Mouse (Mus musculus): ENCODE results near the gene C1qbp.

DNA sequence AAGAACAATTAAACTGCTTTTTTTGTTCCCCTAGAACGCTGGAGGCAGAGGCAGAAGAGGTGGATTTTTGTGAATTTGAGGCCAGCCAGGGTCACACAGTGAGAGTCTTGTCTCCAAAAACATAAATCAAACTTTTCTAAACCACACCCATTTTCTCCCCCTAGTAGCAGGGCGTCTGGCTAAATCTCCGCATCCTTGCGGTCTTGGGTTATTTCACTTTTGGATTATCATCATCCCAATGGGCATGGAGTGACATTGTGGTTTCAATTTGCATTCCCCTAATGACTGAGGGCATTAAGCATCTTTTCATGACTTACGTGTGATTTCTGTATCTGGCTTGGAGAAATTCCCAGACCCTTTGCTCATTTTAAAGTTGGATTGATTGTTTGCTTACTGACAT is 51.4 kb downstream of the C1qbp start:
- no peak for TF ChIP-seq CTCF (IDR thresholded peaks at IDR 0.05; ENCODE audit: control insufficient read depth, insufficient read depth, insufficient replicate concordance, low read depth, low read length)
- TF ChIP-seq POLR2A (IDR thresholded peaks at IDR 0.05; ENCODE audit: control insufficient read depth, low read depth, low read length): no peak
